Mouse (Mus musculus) liver, adult 10 weeks (tissue): Measurements from ENCODE around the gene Olfr776. TPM values are rescaled to one million over a fixed set of nuclear protein-coding genes. Genes with fewer than 3 reads are reported as not detected.

Experiments used
- polyA plus RNA-seq: library from polyadenylated mRNA; stranded (reverse); fragments of 350-450 nt; fragmentation: Illumina TruSeq; extraction: RNeasy Lipid Tissue Mini Kit (QIAGEN cat#74804); gene quantifications from one replicate; pipeline ENCODE4 v1.2.3, GENCODE M21; 2014; ENCODE audit warnings: low read depth, low replicate concordance

Gene Olfr776
- polyA plus RNA-seq: not detected

DNA sequence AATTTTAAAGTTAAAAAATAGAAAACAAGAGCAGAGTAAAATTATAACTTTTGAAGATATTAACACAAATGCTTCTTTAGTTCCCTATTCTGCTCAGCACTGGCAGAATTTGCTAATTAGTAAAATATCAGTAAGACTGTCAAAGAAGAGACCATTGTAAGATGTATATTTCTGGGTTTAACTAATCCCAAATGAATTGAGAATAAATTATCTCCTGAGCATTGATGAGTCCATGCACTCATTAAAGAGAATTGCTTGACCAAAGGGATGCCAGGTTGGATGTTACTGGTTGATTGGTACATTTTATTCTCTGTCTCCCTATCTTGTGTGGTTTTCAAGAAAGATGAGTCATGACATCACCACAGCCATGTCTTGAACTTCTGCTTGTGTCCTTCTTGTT lies at the start of gene Olfr776:
Olfr776 (plus strand) TSS at position 301 of the 400 bp plus-strand sequence.

DNA sequence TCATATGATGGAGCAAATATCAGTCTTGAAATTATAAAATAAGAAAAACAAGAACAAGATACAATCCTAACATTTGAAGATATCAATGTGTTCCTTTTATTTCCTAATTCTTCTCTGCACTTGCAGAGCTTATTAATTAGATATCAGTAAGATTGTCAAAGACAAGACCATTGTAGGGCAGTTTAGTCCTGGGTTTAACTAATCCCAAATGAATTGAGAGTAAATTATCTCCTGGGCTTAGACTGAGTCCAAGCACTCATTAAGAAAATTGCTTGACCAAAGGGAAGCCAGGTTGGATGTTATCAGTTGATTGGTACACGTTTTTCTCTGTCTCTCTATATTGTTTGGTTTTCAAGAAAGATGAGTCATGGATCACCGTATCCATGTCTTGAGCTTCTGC lies 23.0 kb upstream of the Olfr776 start, which contains the start of gene Olfr774:
Olfr774 (plus strand) TSS at position 301 of the 400 bp plus-strand sequence.

DNA sequence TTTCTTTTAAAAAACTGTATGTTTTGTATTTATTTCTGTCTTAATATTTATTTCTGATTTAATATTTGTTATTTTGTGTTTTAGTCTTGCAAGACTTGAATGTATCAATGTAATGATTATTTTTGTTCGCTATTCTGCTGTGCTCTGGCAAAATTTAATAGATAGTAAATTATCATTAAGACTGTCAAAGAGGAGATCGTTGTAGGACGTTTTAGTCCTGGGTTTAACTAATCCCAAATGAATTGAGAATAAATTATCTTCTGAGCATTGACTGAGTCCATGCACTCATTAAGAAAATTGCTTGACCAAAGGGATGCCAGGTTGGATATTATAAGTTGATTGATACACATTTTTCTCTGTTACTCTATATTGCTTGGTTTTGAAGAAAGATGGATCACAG lies 10.8 kb upstream of the Olfr776 start, which contains the start of gene Olfr775:
Olfr775 (plus strand) TSS at position 301 of the 400 bp plus-strand sequence.

DNA sequence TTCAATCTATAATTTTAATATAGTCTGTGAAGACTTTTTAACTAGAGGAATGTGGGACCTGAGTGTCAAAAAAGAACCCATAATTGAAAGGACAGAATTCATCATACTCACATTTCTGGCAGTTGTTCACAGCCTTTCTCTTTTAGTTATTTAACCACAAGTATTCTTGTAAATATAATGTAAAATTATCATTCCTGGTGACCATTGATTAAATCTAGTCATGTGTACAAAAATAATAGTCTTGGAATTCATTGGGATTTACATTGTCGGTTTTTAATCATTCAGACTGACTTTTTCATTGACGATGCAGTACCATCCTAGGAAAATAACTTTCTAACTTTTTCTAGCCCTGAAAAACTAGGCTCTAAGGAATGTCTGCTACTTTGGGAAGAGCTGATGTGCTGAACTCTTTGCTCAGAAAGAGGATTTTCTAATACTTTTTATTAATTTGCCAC lies 12.2 kb downstream of the Olfr776 start, which contains the start of gene Olfr777:
Olfr777 (minus strand) TSS at position 405 of the 455 bp plus-strand sequence.

Other genes with a start within 250 kb of the Olfr776 start
- gene Olfr763, start 248.3 kb upstream of the Olfr776 start, polyA plus RNA-seq: not detected
- gene Olfr764-ps1, start 219.2 kb upstream of the Olfr776 start, polyA plus RNA-seq: not detected
- gene Olfr765, start 209.1 kb upstream of the Olfr776 start, polyA plus RNA-seq: not detected
- not detected for gene Olfr766-ps1, start 190.2 kb upstream of the Olfr776 start, polyA plus RNA-seq
- gene Olfr767, start 176.2 kb upstream of the Olfr776 start, polyA plus RNA-seq: not detected
- gene Olfr768, start 159.8 kb upstream of the Olfr776 start, polyA plus RNA-seq: not detected
- not detected for gene Olfr769, start 141.3 kb upstream of the Olfr776 start, polyA plus RNA-seq
- not detected for gene Olfr770, start 120.1 kb upstream of the Olfr776 start, polyA plus RNA-seq
- not detected for gene Olfr771, start 94.4 kb upstream of the Olfr776 start, polyA plus RNA-seq
- gene Olfr772, start 81.2 kb upstream of the Olfr776 start, polyA plus RNA-seq: not detected
- gene Olfr773, start 71.7 kb upstream of the Olfr776 start, polyA plus RNA-seq: not detected
- not detected for gene Olfr774, start 22.9 kb upstream of the Olfr776 start, polyA plus RNA-seq
- gene Olfr775, start 10.7 kb upstream of the Olfr776 start, polyA plus RNA-seq: not detected
- gene Olfr777, start 12.4 kb downstream of the Olfr776 start, polyA plus RNA-seq: not detected
- gene Olfr780, start 59.0 kb downstream of the Olfr776 start, polyA plus RNA-seq: not detected
- gene Olfr781, start 69.7 kb downstream of the Olfr776 start, polyA plus RNA-seq: not detected
- not detected for gene Olfr782, start 89.7 kb downstream of the Olfr776 start, polyA plus RNA-seq
- not detected for gene Olfr784, start 125.0 kb downstream of the Olfr776 start, polyA plus RNA-seq
- gene Olfr785, start 146.3 kb downstream of the Olfr776 start, polyA plus RNA-seq: not detected
- not detected for gene Olfr786, start 168.2 kb downstream of the Olfr776 start, polyA plus RNA-seq
- gene Olfr787, start 202.7 kb downstream of the Olfr776 start, polyA plus RNA-seq: not detected
- not detected for gene Olfr788, start 211.9 kb downstream of the Olfr776 start, polyA plus RNA-seq
- not detected for gene Olfr789, start 225.6 kb downstream of the Olfr776 start, polyA plus RNA-seq
- not detected for gene Olfr790, start 239.4 kb downstream of the Olfr776 start, polyA plus RNA-seq